Mouse (Mus musculus): ENCODE data around the gene Hspb1.

DNA sequence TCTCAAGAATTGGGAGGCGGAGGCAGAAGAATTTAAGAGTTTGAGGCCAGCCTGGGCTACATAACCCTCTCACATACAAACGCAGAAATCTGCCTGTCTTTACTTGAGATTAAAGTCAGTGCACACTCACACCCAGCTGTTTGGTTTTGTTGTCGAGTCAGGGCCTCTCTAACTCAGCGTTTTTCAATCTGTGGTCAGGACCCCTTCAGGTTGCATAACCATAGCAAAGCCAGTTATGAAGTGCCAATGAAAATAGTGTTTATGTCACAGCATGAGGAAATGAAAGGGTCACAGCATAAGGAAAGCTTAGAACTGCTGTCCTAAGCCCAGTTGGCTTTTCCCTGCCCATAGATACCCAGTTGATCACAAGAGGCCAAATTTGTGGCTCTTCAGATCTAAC is 19.1 kb downstream of the Hspb1 start:
- TF ChIP-seq GATA1 (IDR thresholded peaks at IDR 0.05; ENCODE audit: borderline replicate concordance, low read length) (no peak), FLI1 (IDR thresholded peaks at IDR 0.05; ENCODE audit: low read length) (no peak)

Data from megakaryocyte, embryonic 14.5 days (primary cell).